Mouse (Mus musculus) thymus, postnatal 36 days (tissue): ENCODE data around the gene Ftcd.

Experiments used
- DNase-seq, 2 experiments: peaks; one replicate each; pipeline ENCODE4 v3.0.0; 2022; ENCODE audit warnings: mixed read lengths in 2 of 2

The Ftcd gene

GRCm38 (mm10) chr10:76575374-76575773 is at the start of gene Ftcd:
Gene Ftcd (plus strand): TSS chr10:76575648.
- no peak for DNase-seq

GRCm38 (mm10) chr10:76530922-76531321 is 44.5 kb upstream of the Ftcd start:
- no peak for DNase-seq

GRCm38 (mm10) chr10:76531375-76531774 is 44.1 kb upstream of the Ftcd start, which contains the start of gene Lss:
Gene Lss (plus strand): TSS chr10:76531588.
- peak; percentile 95 to 97 for DNase-seq

GRCm38 (mm10) chr10:76531828-76532227 is 43.6 kb upstream of the Ftcd start:
- no peak for DNase-seq

- no peak for DNase-seq
Observed at GRCm38 (mm10) chr10:76535526-76535925, 39.9 kb upstream of the Ftcd start.

GRCm38 (mm10) chr10:76537619-76538018 is 37.8 kb upstream of the Ftcd start:
- DNase-seq, result no peak

GRCm38 (mm10) chr10:76541336-76542085 is 33.9 kb upstream of the Ftcd start:
- no peak for DNase-seq

- peak; percentile 26 to 35 for DNase-seq
Observed at GRCm38 (mm10) chr10:76542636-76543375, 32.6 kb upstream of the Ftcd start.

- no peak for DNase-seq
Observed at GRCm38 (mm10) chr10:76546566-76546965, 28.9 kb upstream of the Ftcd start.

GRCm38 (mm10) chr10:76548218-76548617 is 27.2 kb upstream of the Ftcd start:
- DNase-seq, result no peak

GRCm38 (mm10) chr10:76550458-76550857 is 25.0 kb upstream of the Ftcd start:
- no peak for DNase-seq

GRCm38 (mm10) chr10:76551556-76551955 is 23.9 kb upstream of the Ftcd start:
- no peak for DNase-seq

- DNase-seq, result no peak
Observed at GRCm38 (mm10) chr10:76554061-76554460, 21.4 kb upstream of the Ftcd start.

- no peak for DNase-seq
Observed at GRCm38 (mm10) chr10:76561972-76562371, 13.5 kb upstream of the Ftcd start, which contains the start of gene Spatc1l. Gene Spatc1l (plus strand): TSS chr10:76562272.

- DNase-seq, result no peak
Observed at GRCm38 (mm10) chr10:76569996-76570685, 5.3 kb upstream of the Ftcd start.

GRCm38 (mm10) chr10:76571070-76571469 is 4.4 kb upstream of the Ftcd start:
- no peak for DNase-seq

GRCm38 (mm10) chr10:76572151-76572550 is 3.3 kb upstream of the Ftcd start:
- no peak for DNase-seq

GRCm38 (mm10) chr10:76576920-76577319 is 1.5 kb downstream of the Ftcd start:
- DNase-seq, result no peak

- no peak for DNase-seq
Observed at GRCm38 (mm10) chr10:76584138-76584537, 8.7 kb downstream of the Ftcd start.

- no peak for DNase-seq
Observed at GRCm38 (mm10) chr10:76586190-76586589, 10.7 kb downstream of the Ftcd start.

- DNase-seq, result no peak
Observed at GRCm38 (mm10) chr10:76590197-76590596, 14.7 kb downstream of the Ftcd start.

GRCm38 (mm10) chr10:76596338-76596737 is 20.9 kb downstream of the Ftcd start:
- no peak for DNase-seq

- no peak for DNase-seq
Observed at GRCm38 (mm10) chr10:76602690-76603089, 27.2 kb downstream of the Ftcd start.
